Mouse (Mus musculus): ENCODE results near the gene Stx16. TPM values are rescaled to one million over a fixed set of nuclear protein-coding genes. Genes with fewer than 3 reads are reported as not detected.

Stx16 gene
- total and polyA plus RNA-seq, 3 experiments: 32.2 to 49.4 (median 44.1) TPM

DNA sequence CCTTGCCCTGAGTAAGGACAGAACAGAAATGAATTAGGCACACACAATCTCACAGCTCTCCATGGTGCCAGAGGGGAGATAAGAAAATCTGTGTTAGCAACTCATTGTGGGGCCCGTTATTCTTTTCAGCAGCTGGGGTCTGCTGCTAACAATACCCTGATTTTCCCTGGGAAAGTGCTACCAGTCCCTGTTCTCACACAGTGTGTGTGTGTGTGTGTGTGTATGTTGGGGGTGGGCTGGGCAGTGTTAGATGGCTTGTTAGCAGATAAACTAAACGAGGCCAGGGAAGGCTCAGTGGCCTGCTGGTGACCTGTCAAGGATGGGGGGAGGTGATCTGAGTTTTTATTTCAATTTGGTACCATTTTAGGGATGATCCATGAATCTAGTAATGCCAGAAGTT lies 14.9 kb upstream of the Stx16 start:
- DNase-seq (ENCODE audit: low spot score): no peak
- Histone ChIP-seq H3K36me3 (replicated peaks) (no peaks in the 10 kb centered on the region), H3K9me3 (replicated peaks) (peaks cover 9% of the 10 kb centered on the region), H3K27me3 (ENCODE audit: insufficient read depth, low read length) (no peaks in the 10 kb centered on the region), H3K4me1 (ENCODE audit: insufficient read depth, low read depth, low read length) (no peaks in the 10 kb centered on the region), H3K4me3 (ENCODE audit: low read depth, low read length) (no peak overlapping the region)
- no peak for ATAC-seq (ENCODE audit: extremely low read depth, insufficient number of reproducible peaks, low FRiP score, poor library complexity, severe bottlenecking)
- TF ChIP-seq TAL1 (conservative IDR thresholded peaks at IDR 0.05; ENCODE audit: low read depth, low read length) (no peak), GATA2 (IDR thresholded peaks at IDR 0.05; ENCODE audit: borderline replicate concordance, low read depth, low read length) (no peak), CTCF (IDR thresholded peaks at IDR 0.05; ENCODE audit: low read depth, low read length) (no peak), POLR2AphosphoS5 (IDR thresholded peaks at IDR 0.05; ENCODE audit: insufficient replicate concordance, low read depth, low read length) (no peak), GATA1 (IDR thresholded peaks at IDR 0.05; ENCODE audit: borderline replicate concordance, low read length) (no peak)

DNA sequence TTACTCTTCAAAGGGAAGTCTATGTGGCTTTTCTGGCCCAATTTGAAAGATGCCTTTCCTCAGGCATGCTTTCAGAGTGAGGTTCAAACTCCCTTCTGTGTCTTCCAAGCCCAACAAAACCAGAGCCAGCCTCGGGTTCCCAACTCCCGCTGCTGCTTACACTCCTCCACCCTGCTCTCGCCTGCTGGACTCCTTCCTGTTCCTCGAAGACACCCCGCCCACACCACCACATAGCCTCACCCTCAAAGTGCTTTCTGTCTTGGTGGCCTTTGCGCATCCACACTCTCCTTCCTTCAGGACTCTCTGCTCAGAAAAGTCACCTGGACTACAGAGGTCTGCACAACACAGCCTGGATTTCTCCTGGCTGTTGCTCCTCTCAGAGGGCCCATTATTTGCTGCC lies 13.0 kb upstream of the Stx16 start:
- Histone ChIP-seq H3K36me3 (replicated peaks) (no peaks in the 10 kb centered on the region), H3K27me3 (ENCODE audit: insufficient read depth, low read length) (no peaks in the 10 kb centered on the region), H3K9me3 (replicated peaks) (peaks cover 9% of the 10 kb centered on the region), H3K4me1 (ENCODE audit: insufficient read depth, low read depth, low read length) (no peaks in the 10 kb centered on the region), H3K4me3 (ENCODE audit: low read depth, low read length) (no peak overlapping the region)
- DNase-seq (ENCODE audit: low spot score): no peak
- no peak for ATAC-seq (ENCODE audit: extremely low read depth, insufficient number of reproducible peaks, low FRiP score, poor library complexity, severe bottlenecking)
- TF ChIP-seq CTCF (IDR thresholded peaks at IDR 0.05; ENCODE audit: low read depth, low read length): no peak
- no peak for TF ChIP-seq GATA2 (IDR thresholded peaks at IDR 0.05; ENCODE audit: borderline replicate concordance, low read depth, low read length)
- TF ChIP-seq GATA1 (IDR thresholded peaks at IDR 0.05; ENCODE audit: borderline replicate concordance, low read length): no peak
- TF ChIP-seq TAL1 (conservative IDR thresholded peaks at IDR 0.05; ENCODE audit: low read depth, low read length): no peak
- TF ChIP-seq POLR2AphosphoS5 (IDR thresholded peaks at IDR 0.05; ENCODE audit: insufficient replicate concordance, low read depth, low read length): no peak

DNA sequence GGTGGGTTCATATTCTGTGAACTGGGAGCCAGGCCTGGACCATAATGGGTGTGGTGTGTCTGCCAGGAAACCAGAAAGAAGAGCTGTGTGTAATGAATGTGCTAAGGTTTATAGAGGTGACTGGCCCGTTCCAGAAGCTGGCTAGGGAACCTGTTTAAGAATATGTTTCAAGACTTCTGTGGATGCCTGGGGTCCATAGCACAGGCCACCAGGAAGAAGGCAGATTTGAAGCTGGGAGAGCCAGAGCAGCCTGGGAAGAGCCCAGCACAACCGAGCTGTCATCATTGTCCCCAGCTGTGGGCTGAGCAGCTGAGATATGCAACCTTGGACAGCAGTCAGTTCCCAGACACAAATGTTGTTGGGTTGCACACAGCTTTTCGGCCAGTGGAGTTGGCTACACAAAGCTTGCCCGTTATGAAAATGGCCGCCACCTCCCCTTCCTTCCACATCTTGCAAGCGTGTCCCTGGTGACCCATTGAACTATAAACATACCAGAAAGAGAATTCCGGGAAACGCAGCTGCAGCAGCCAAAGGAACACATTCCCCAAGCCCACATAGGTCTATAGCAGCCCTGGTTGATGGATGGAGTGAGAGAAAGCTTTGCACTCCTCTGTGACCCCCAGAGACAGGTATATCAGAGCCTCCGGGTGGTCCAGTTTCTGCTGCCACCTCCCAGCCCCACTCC lies 12.4 kb upstream of the Stx16 start:
- Histone ChIP-seq H3K36me3 (replicated peaks) (no peaks in the 10 kb centered on the region), H3K4me1 (ENCODE audit: insufficient read depth, low read depth, low read length) (no peaks in the 10 kb centered on the region), H3K4me3 (ENCODE audit: low read depth, low read length) (no peak overlapping the region), H3K9me3 (replicated peaks) (peaks cover 9% of the 10 kb centered on the region), H3K27me3 (ENCODE audit: insufficient read depth, low read length) (no peaks in the 10 kb centered on the region)
- TF ChIP-seq TAL1 (conservative IDR thresholded peaks at IDR 0.05; ENCODE audit: low read depth, low read length): no peak
- TF ChIP-seq GATA1 (IDR thresholded peaks at IDR 0.05; ENCODE audit: borderline replicate concordance, low read length): no peak
- no peak for TF ChIP-seq GATA2 (IDR thresholded peaks at IDR 0.05; ENCODE audit: borderline replicate concordance, low read depth, low read length)
- TF ChIP-seq POLR2AphosphoS5 (IDR thresholded peaks at IDR 0.05; ENCODE audit: insufficient replicate concordance, low read depth, low read length): no peak
- no peak for TF ChIP-seq CTCF (IDR thresholded peaks at IDR 0.05; ENCODE audit: low read depth, low read length)
- ATAC-seq (ENCODE audit: extremely low read depth, insufficient number of reproducible peaks, low FRiP score, poor library complexity, severe bottlenecking): no peak
- no peak for DNase-seq (ENCODE audit: low spot score)

DNA sequence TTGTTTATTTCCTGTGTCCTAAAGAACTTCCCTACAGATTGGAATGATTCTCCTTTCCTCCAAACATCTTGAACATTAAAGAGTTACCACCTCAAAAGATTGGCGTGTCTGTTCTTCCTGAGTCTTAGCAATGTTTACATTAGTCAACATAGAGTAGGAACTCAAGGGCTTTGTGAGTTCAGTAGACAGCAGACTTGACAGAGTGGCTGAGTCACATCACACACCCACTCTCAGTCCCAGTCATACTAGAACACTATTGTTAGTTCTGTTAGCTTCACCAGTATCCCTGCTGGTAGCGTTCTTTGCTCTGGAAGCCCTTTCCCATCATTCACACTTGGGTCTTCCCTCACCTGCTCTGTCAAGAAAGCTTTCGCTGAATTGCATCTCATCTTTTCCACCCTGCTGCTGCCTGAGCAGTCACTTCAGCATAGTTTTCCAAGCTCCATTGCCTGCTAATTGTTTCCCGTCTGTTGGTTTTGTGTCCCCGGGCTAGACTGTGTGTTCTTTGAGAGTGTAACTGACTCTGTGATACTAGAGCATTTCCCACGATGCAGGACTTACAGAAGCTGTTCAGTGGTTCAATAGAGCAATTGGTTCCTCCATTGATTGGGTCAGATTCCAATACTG lies 8.2 kb upstream of the Stx16 start:
- ATAC-seq (ENCODE audit: extremely low read depth, insufficient number of reproducible peaks, low FRiP score, poor library complexity, severe bottlenecking) (no peak), DNase-seq (ENCODE audit: low spot score) (no peak)
- Histone ChIP-seq H3K4me3 (ENCODE audit: low read depth, low read length) (no peak overlapping the region), H3K27me3 (ENCODE audit: insufficient read depth, low read length) (0 out of 2 replicates have a peak, but pooled peaks cover 2% of the 10 kb centered on the region), H3K4me1 (ENCODE audit: insufficient read depth, low read depth, low read length) (no peaks in the 10 kb centered on the region), H3K9me3 (replicated peaks) (no peaks in the 10 kb centered on the region), H3K36me3 (replicated peaks) (no peaks in the 10 kb centered on the region)
- TF ChIP-seq GATA1 (IDR thresholded peaks at IDR 0.05; ENCODE audit: borderline replicate concordance, low read length) (no peak), POLR2AphosphoS5 (IDR thresholded peaks at IDR 0.05; ENCODE audit: insufficient replicate concordance, low read depth, low read length) (no peak), TAL1 (conservative IDR thresholded peaks at IDR 0.05; ENCODE audit: low read depth, low read length) (no peak), CTCF (IDR thresholded peaks at IDR 0.05; ENCODE audit: low read depth, low read length) (no peak), GATA2 (IDR thresholded peaks at IDR 0.05; ENCODE audit: borderline replicate concordance, low read depth, low read length) (no peak)

DNA sequence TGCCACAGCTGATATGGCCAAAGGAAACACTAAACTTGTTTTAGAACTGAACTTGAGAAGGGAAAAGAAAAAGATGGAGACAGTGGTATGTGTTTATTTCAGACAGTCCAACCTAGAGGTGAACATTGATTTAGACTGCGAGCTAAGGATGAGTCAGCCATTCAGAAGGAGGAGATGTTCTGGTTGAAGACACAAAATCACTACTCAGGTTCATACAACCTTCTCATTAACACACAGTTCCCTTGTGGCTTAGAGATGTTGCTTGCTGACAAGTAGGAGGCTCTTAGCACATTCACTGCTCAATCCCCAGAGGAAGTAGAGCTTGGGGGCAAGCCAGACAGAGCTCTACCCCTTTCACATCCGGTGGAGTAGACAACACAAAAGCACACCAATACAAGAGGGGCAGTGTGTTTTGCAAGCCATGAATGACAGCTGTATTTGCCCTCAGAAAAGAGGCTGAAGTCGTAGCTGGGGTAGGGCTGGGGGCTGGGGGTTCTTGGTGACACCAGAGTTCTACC lies 6.5 kb upstream of the Stx16 start:
- H3K9me3 ChIP-seq (replicated peaks): no peaks in the 10 kb centered on the region
- no peaks in the 10 kb centered on the region for H3K36me3 ChIP-seq (replicated peaks)
- H3K4me3 ChIP-seq (ENCODE audit: low read depth, low read length): no peak overlapping the region
- DNase-seq (ENCODE audit: low spot score): no peak
- H3K27me3 ChIP-seq (ENCODE audit: insufficient read depth, low read length): peaks cover 5% of the 10 kb centered on the region; the same call in 1 of the 2 replicates
- ATAC-seq (ENCODE audit: extremely low read depth, insufficient number of reproducible peaks, low FRiP score, poor library complexity, severe bottlenecking): no peak
- H3K4me1 ChIP-seq (ENCODE audit: insufficient read depth, low read depth, low read length): no peaks in the 10 kb centered on the region
- no peak for TF ChIP-seq GATA1 (IDR thresholded peaks at IDR 0.05; ENCODE audit: borderline replicate concordance, low read length)
- no peak for TF ChIP-seq TAL1 (conservative IDR thresholded peaks at IDR 0.05; ENCODE audit: low read depth, low read length)
- TF ChIP-seq CTCF (IDR thresholded peaks at IDR 0.05; ENCODE audit: low read depth, low read length): no peak
- no peak for TF ChIP-seq POLR2AphosphoS5 (IDR thresholded peaks at IDR 0.05; ENCODE audit: insufficient replicate concordance, low read depth, low read length)

DNA sequence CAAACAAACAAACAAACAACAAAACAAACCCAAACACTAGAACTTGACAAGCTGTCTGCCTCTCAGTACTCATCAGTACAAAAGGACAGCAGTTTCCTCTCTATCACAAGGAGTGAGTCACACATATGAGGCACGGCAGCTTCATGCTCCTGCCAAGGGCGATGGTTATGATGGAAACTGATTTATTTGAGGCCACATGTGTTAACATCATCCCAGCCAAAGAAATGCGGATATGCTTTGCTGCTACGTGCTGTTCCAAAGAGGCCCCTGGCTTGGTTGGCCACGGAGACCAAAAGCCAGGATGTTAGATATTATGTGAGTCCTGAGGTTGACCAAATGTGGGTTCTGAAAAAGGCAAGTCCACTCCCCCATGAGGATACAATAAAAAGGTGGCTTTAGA lies 4.7 kb upstream of the Stx16 start:
- Histone ChIP-seq H3K36me3 (replicated peaks) (no peaks in the 10 kb centered on the region), H3K9me3 (replicated peaks) (no peaks in the 10 kb centered on the region), H3K27me3 (ENCODE audit: insufficient read depth, low read length) (peaks cover 5% of the 10 kb centered on the region; the same call in 1 of the 2 replicates), H3K4me3 (ENCODE audit: low read depth, low read length) (no peak overlapping the region), H3K4me1 (ENCODE audit: insufficient read depth, low read depth, low read length) (peaks cover 7% of the 10 kb centered on the region)
- ATAC-seq (ENCODE audit: extremely low read depth, insufficient number of reproducible peaks, low FRiP score, poor library complexity, severe bottlenecking) (no peak), DNase-seq (ENCODE audit: low spot score) (no peak)
- TF ChIP-seq POLR2AphosphoS5 (IDR thresholded peaks at IDR 0.05; ENCODE audit: insufficient replicate concordance, low read depth, low read length): no peak
- no peak for TF ChIP-seq TAL1 (conservative IDR thresholded peaks at IDR 0.05; ENCODE audit: low read depth, low read length)
- no peak for TF ChIP-seq CTCF (IDR thresholded peaks at IDR 0.05; ENCODE audit: low read depth, low read length)
- no peak for TF ChIP-seq GATA1 (IDR thresholded peaks at IDR 0.05; ENCODE audit: borderline replicate concordance, low read length)
- TF ChIP-seq GATA2 (IDR thresholded peaks at IDR 0.05; ENCODE audit: borderline replicate concordance, low read depth, low read length): no peak

Data from G1E (cell line).